ENCODE assay signal across 8 mouse cellular contexts in genomic region chr1:57775496-57775790, GRCm38 (mm10). TPM values are rescaled to one million over a fixed set of nuclear protein-coding genes. Genes with fewer than 3 reads are reported as not detected.
A peak's percentile ranks its signal among the peaks of the same experiment; 100 is the strongest.
DNase-seq lines count a peak whose midpoint lies in the region; ATAC-seq lines count a peak whose summit lies in the region.

No protein-coding gene starts in this region.

- 0% methylated on average over 14 of the region's 14 CpGs for WGBS in hindbrain, embryonic 14.5 days

- H3K4me3 ChIP-seq in hindbrain, embryonic 14.5 days (replicated peaks; ENCODE audit: low read length): peak overlapping the region; percentile 88

- peak; percentile 14; the same call in 1 of the 2 replicates for ATAC-seq in hindbrain, embryonic 14.5 days (ENCODE audit: low FRiP score)

- peak overlapping the region; percentile 87 for H3K4me2 ChIP-seq in hindbrain, embryonic 14.5 days (replicated peaks)

- H3K36me3 ChIP-seq in hindbrain, embryonic 14.5 days (replicated peaks; ENCODE audit: control insufficient read depth, insufficient read depth): no peaks in the 10 kb centered on the region

- no peaks in the 10 kb centered on the region for H3K9me3 ChIP-seq in hindbrain, embryonic 14.5 days (ENCODE audit: control insufficient read depth, low read length)

- H3K9ac ChIP-seq in hindbrain, embryonic 14.5 days: peak overlapping the region; percentile 88

- peak; percentile 24 for DNase-seq in adrenal gland, postnatal 14 days
- DNase-seq in adrenal gland, adult 8-10 months: no peak
- peak; percentile 36 to 38 for DNase-seq in right cerebral cortex, adult 2 months (ENCODE audit: low spot score in 2 of 2)
- DNase-seq in right cerebral cortex, postnatal 10 days (ENCODE audit: low spot score in 2 of 2): no peak
- DNase-seq in hindbrain, embryonic 14.5 days (ENCODE audit: low spot score): no peak
- peak; percentile 16 for DNase-seq in lung, postnatal 14 days
- no peak for DNase-seq in cerebellum, adult 8-10 months
- no peak for DNase-seq in thymus, postnatal 10 days (ENCODE audit: low spot score in 2 of 2)

- H3K27ac ChIP-seq in hindbrain, embryonic 14.5 days: peak overlapping the region; percentile 94

- H3K4me1 ChIP-seq in hindbrain, embryonic 14.5 days (replicated peaks; ENCODE audit: control insufficient read depth, insufficient read depth, low read length): peaks cover 3% of the 10 kb centered on the region; the same call in 1 of the 2 replicates

- no peaks in the 10 kb centered on the region for H3K27me3 ChIP-seq in hindbrain, embryonic 14.5 days (ENCODE audit: control insufficient read depth, insufficient read depth, low read length)

RNA-seq across cellular contexts. Expression of gene Spats2l, which starts 1.5 kb away (rescaled TPM):
- 6.6 and 8.3 TPM in 2 replicates for total RNA-seq in adrenal gland, postnatal 14 days (2021)
- 1 to 10 TPM; 3.6 to 4.7 (median 4.1) TPM for total RNA-seq in adrenal gland, adult 8-10 months (2022)
- 83.2 and 86.9 TPM in 2 replicates for polyA plus RNA-seq in hindbrain, embryonic 14.5 days (2014; fragmentation: Nextera tagmentation; extraction: Ambion mirVana)

Comparison
In these comparisons a context has a peak if more than half of its experiments do, and no peak if none do; other contexts are left out.
1. DNase-seq: peak in adrenal gland, postnatal 14 days (single experiment), right cerebral cortex, adult 2 months (2 of 2) and lung, postnatal 14 days (single experiment); none in adrenal gland, adult 8-10 months (single experiment), right cerebral cortex, postnatal 10 days (0 of 2), hindbrain, embryonic 14.5 days (single experiment), cerebellum, adult 8-10 months (single experiment) and thymus, postnatal 10 days (0 of 2).